Mouse (Mus musculus) testis, adult 2 months (tissue): ENCODE results near the gene Olfr520.

Source experiments
- CTCF ChIP-seq: fragments of 200-500 bp; IDR thresholded peaks from 2 replicates; pipeline ENCODE4 v1.5.1; 2012; ENCODE audit warnings: low read depth, mild to moderate bottlenecking, inconsistent platforms, low read length, moderate library complexity; ENCODE audit not compliant: control insufficient read depth, insufficient read depth, insufficient replicate concordance
- POLR2A ChIP-seq: fragments of 200-500 bp; IDR thresholded peaks from 2 replicates; pipeline ENCODE4 v1.6.1; 2012; ENCODE audit warnings: low read depth, mild to moderate bottlenecking, inconsistent platforms, low read length, moderate library complexity; ENCODE audit not compliant: control insufficient read depth

- TF ChIP-seq POLR2A = no peak
- no peak for TF ChIP-seq CTCF
Observed at GRCm38 (mm10) chr7:99712431-99712830, 17.6 kb upstream of the Olfr520 start.
